Mouse (Mus musculus) gastrocnemius, postnatal 4 days (tissue): ENCODE measurements around the gene Rapgef4. TPM values are rescaled to one million over a fixed set of nuclear protein-coding genes. Genes with fewer than 3 reads are reported as not detected.
A peak's percentile ranks its signal among the peaks of the same experiment; 100 is the strongest.

Experiments used
- DNase-seq, 2 experiments: peaks; one replicate each; pipeline ENCODE4 v3.0.0; 2021 to 2022; ENCODE audit warnings: low spot score in 2 of 2, mixed read lengths in 2 of 2
- total RNA-seq, 2 experiments: library from RNA; stranded (reverse); gene quantifications; 2 replicates each; pipeline ENCODE4 v1.2.3; 2021

The Rapgef4 gene
- total RNA-seq, 2 experiments from 2014 or later = 5.8 to 6.1 TPM

- DNase-seq = no peak
Observed at GRCm38 (mm10) chr2:72223479-72223878, 242.4 kb downstream of the Rapgef4 start.

GRCm38 (mm10) chr2:72226006-72226405, 245.0 kb downstream of the Rapgef4 start:
- no peak for DNase-seq

- no peak for DNase-seq
Observed at GRCm38 (mm10) chr2:72227416-72227815, 246.4 kb downstream of the Rapgef4 start.

- DNase-seq = no peak
Observed at GRCm38 (mm10) chr2:72228881-72229280, 247.8 kb downstream of the Rapgef4 start.

GRCm38 (mm10) chr2:72230545-72230944, 249.5 kb downstream of the Rapgef4 start:
- no peak for DNase-seq

- DNase-seq = no peak
Observed at GRCm38 (mm10) chr2:72234085-72234484, 253.0 kb downstream of the Rapgef4 start.

- peak; percentile 46 to 65 for DNase-seq
Observed at GRCm38 (mm10) chr2:72234943-72235342, 253.9 kb downstream of the Rapgef4 start.

GRCm38 (mm10) chr2:72235361-72235901, 254.4 kb downstream of the Rapgef4 start:
- no peak for DNase-seq

- DNase-seq = no peak
Observed at GRCm38 (mm10) chr2:72238421-72238820, 257.4 kb downstream of the Rapgef4 start.

- no peak for DNase-seq
Observed at GRCm38 (mm10) chr2:72238925-72239324, 257.9 kb downstream of the Rapgef4 start.

GRCm38 (mm10) chr2:72239456-72239855, 258.4 kb downstream of the Rapgef4 start:
- no peak for DNase-seq

GRCm38 (mm10) chr2:72239993-72240392, 259.0 kb downstream of the Rapgef4 start:
- DNase-seq = no peak

GRCm38 (mm10) chr2:72240691-72241090, 259.7 kb downstream of the Rapgef4 start:
- no peak for DNase-seq

GRCm38 (mm10) chr2:72241714-72242472, 260.9 kb downstream of the Rapgef4 start:
- DNase-seq = no peak

GRCm38 (mm10) chr2:72242910-72243675, 262.1 kb downstream of the Rapgef4 start:
- no peak for DNase-seq

GRCm38 (mm10) chr2:72245631-72246030, 264.6 kb downstream of the Rapgef4 start:
- DNase-seq = no peak

GRCm38 (mm10) chr2:72246376-72246775, 265.3 kb downstream of the Rapgef4 start:
- DNase-seq = no peak

GRCm38 (mm10) chr2:72247819-72248218, 266.8 kb downstream of the Rapgef4 start:
- no peak for DNase-seq

GRCm38 (mm10) chr2:72252510-72253505, 271.8 kb downstream of the Rapgef4 start:
- DNase-seq = no peak

GRCm38 (mm10) chr2:72253882-72254281, 272.8 kb downstream of the Rapgef4 start:
- DNase-seq = no peak
